Mouse (Mus musculus): Measurements from ENCODE around the gene Meis1. TPM values are rescaled to one million over a fixed set of nuclear protein-coding genes. Genes with fewer than 3 reads are reported as not detected.

Gene Meis1
- polyA plus RNA-seq, 1 experiment from 2014 or later, result 132 TPM

DNA sequence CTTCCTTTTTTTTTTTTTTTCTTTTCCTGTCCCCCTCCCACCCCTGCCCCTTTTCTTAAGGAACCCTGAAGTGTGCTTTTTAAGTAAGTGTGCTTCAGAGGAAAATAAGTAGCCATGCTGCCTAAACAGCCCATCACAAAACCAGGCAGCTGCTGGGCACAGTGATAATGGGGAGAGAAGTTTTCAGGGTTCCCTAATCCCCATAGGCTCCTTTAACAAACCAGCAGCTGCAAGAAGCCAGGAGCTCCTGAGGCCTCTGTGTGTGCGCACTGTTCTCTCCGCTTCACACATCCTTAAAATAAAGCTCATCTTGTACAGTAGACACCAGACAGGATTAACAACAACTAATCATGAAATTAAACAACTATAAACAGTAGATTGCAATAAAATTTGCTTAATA is 63.9 kb downstream of the Meis1 start:
- Histone ChIP-seq H3K9me3 (ENCODE audit: control insufficient read depth, low read length) (no peaks in the 10 kb centered on the region), H3K4me3 (ENCODE audit: low read depth, low read length) (no peak overlapping the region), H3K27ac (ENCODE audit: low read depth, low read length) (no peak overlapping the region), H3K4me1 (replicated peaks; ENCODE audit: control insufficient read depth, insufficient read depth, low read length) (no peaks in the 10 kb centered on the region), H3K36me3 (ENCODE audit: control insufficient read depth, insufficient read depth, low read length) (no peaks in the 10 kb centered on the region; the same call in 1 of the 2 replicates), H3K4me2 (replicated peaks; ENCODE audit: low read depth, low read length) (no peak overlapping the region), H3K27me3 (ENCODE audit: control insufficient read depth, insufficient read depth, low read length) (no peaks in the 10 kb centered on the region), H3K9ac (ENCODE audit: low read depth, low read length) (no peak overlapping the region)
- ATAC-seq (ENCODE audit: low FRiP score) (no peak), DNase-seq (ENCODE audit: low spot score) (no peak)
- 96% methylated on average over 2 of the region's 2 CpGs for WGBS

DNA sequence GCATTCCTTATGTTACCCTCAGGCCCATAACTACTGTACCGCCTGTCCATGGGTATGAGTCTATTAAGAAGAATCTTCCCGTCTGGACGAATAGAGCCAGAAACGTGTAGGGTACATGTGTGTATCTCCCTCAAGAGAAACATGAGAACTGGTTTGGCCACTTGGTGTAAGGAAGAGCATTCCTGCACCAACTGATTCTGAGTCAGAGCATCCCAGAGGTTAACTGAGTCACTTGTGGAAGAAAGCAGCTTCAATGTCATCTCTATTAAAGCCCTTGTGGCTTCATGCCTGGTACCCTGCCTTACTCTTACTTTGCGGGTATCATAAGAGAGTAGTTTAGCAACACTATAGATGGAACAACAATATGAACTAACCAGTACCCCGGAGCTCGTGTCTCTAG is 64.9 kb downstream of the Meis1 start:
- Histone ChIP-seq H3K4me3 (ENCODE audit: low read depth, low read length) (no peak overlapping the region), H3K27me3 (ENCODE audit: control insufficient read depth, insufficient read depth, low read length) (no peaks in the 10 kb centered on the region), H3K9ac (ENCODE audit: low read depth, low read length) (no peak overlapping the region), H3K4me1 (replicated peaks; ENCODE audit: control insufficient read depth, insufficient read depth, low read length) (no peaks in the 10 kb centered on the region), H3K27ac (ENCODE audit: low read depth, low read length) (no peak overlapping the region), H3K4me2 (replicated peaks; ENCODE audit: low read depth, low read length) (no peak overlapping the region), H3K9me3 (ENCODE audit: control insufficient read depth, low read length) (no peaks in the 10 kb centered on the region), H3K36me3 (ENCODE audit: control insufficient read depth, insufficient read depth, low read length) (no peaks in the 10 kb centered on the region)
- whole genome bisulfite sequencing, result 91% methylated on average over 7 of the region's 7 CpGs
- ATAC-seq (ENCODE audit: low FRiP score) (no peak), DNase-seq (ENCODE audit: low spot score) (no peak)

DNA sequence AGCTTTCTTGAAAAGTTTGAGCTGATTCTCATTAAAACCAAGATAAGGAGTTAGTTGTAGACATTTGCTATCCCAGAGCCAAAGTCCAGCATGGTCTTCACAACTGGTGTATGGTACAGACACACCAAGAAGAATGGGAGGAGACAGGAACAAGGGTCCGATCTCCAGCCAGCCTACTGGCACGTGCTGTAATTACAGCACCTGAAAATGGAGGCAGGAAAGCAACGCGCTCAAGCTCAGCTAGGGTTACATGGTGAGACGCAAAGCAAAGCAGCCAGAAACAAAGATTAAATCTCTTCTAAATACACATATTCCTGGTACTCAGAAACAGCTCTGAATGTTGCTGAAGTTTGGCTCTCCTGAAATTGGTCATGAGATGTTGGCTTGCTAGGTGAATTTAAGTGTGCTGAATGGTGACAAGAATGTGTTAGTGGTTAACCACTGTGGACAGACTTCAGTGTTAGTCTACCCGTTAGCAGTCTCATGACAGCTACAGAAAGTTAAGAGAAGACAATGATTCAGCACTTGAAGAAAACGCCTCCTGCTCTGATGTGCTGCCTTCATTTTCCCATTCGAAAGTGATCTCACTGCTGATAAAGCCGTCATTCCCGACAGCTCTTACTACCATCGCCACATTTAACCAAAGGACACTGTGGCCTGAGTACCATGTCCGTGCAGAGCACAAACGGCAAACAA is 70.0 kb downstream of the Meis1 start:
- WGBS, result 85% methylated on average over 13 of the region's 13 CpGs

DNA sequence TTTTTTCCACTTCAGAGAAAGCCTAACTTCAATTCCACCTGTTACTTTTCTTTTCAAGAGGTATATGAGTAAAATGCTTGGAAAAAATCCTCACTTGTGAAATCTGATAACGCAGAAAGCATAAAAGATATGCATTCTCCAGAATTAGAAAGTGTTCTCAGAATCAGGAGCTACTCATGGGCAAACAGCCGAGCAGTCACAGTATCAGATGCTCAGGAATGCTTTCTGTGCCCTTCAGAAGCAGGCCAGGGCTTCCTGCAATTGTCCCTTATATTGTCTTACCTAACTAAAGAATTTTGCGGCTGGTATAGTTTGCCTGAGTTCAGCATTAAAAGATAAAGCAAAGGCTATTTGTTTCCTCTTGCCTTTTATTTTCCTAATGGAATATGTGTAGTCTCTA is 71.4 kb downstream of the Meis1 start:
- DNase-seq (ENCODE audit: low spot score) (no peak), ATAC-seq (ENCODE audit: low FRiP score) (no peak)
- Histone ChIP-seq H3K27me3 (ENCODE audit: control insufficient read depth, insufficient read depth, low read length) (no peaks in the 10 kb centered on the region), H3K4me1 (replicated peaks; ENCODE audit: control insufficient read depth, insufficient read depth, low read length) (no peaks in the 10 kb centered on the region; the same call in 1 of the 2 replicates), H3K27ac (ENCODE audit: low read depth, low read length) (no peak overlapping the region), H3K9ac (ENCODE audit: low read depth, low read length) (no peak overlapping the region), H3K9me3 (ENCODE audit: control insufficient read depth, low read length) (no peaks in the 10 kb centered on the region), H3K4me3 (ENCODE audit: low read depth, low read length) (no peak overlapping the region), H3K36me3 (ENCODE audit: control insufficient read depth, insufficient read depth, low read length) (no peaks in the 10 kb centered on the region), H3K4me2 (replicated peaks; ENCODE audit: low read depth, low read length) (no peak overlapping the region)
- 75% methylated on average over 3 of the region's 3 CpGs for WGBS

More for the DNA sequence above, 70.0 kb downstream of the Meis1 start:
- Histone ChIP-seq H3K27ac (ENCODE audit: low read depth, low read length) (no peak overlapping the region), H3K4me1 (replicated peaks; ENCODE audit: control insufficient read depth, insufficient read depth, low read length) (no peaks in the 10 kb centered on the region; the same call in 1 of the 2 replicates), H3K4me2 (replicated peaks; ENCODE audit: low read depth, low read length) (no peak overlapping the region), H3K4me3 (ENCODE audit: low read depth, low read length) (no peak overlapping the region), H3K9ac (ENCODE audit: low read depth, low read length) (no peak overlapping the region), H3K36me3 (ENCODE audit: control insufficient read depth, insufficient read depth, low read length) (no peaks in the 10 kb centered on the region), H3K27me3 (ENCODE audit: control insufficient read depth, insufficient read depth, low read length) (no peaks in the 10 kb centered on the region), H3K9me3 (ENCODE audit: control insufficient read depth, low read length) (no peaks in the 10 kb centered on the region)
- ATAC-seq (ENCODE audit: low FRiP score) (no peak), DNase-seq (ENCODE audit: low spot score) (no peak)

DNA sequence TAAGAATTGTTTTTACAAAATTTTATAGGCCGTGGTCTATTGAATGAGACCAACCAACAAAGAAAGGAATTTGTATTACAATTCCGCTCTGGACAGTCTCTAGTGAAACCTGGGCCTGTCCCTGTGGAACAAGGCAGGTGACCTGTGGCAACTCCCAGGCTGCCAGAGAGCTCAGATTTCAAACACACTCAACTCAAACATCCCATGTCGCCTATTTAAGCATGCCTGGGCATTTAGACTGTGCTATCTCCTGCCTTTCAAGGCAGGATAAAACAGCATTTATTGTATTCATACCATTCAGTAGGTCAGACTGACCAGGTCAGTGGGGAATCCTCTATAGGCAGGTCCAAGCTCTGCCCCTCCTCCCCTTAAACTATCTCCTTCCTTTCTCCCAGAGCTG is 73.0 kb downstream of the Meis1 start:
- Histone ChIP-seq H3K4me3 (ENCODE audit: low read depth, low read length) (no peak overlapping the region), H3K4me2 (replicated peaks; ENCODE audit: low read depth, low read length) (no peak overlapping the region), H3K36me3 (ENCODE audit: control insufficient read depth, insufficient read depth, low read length) (no peaks in the 10 kb centered on the region), H3K9ac (ENCODE audit: low read depth, low read length) (no peak overlapping the region), H3K27ac (ENCODE audit: low read depth, low read length) (no peak overlapping the region; the same call in 1 of the 2 replicates), H3K4me1 (replicated peaks; ENCODE audit: control insufficient read depth, insufficient read depth, low read length) (no peaks in the 10 kb centered on the region; the same call in 1 of the 2 replicates), H3K27me3 (ENCODE audit: control insufficient read depth, insufficient read depth, low read length) (no peaks in the 10 kb centered on the region), H3K9me3 (ENCODE audit: control insufficient read depth, low read length) (no peaks in the 10 kb centered on the region)
- DNase-seq (ENCODE audit: low spot score) (no peak), ATAC-seq (ENCODE audit: low FRiP score) (no peak)
- 36% methylated on average over 3 of the region's 3 CpGs for WGBS

DNA sequence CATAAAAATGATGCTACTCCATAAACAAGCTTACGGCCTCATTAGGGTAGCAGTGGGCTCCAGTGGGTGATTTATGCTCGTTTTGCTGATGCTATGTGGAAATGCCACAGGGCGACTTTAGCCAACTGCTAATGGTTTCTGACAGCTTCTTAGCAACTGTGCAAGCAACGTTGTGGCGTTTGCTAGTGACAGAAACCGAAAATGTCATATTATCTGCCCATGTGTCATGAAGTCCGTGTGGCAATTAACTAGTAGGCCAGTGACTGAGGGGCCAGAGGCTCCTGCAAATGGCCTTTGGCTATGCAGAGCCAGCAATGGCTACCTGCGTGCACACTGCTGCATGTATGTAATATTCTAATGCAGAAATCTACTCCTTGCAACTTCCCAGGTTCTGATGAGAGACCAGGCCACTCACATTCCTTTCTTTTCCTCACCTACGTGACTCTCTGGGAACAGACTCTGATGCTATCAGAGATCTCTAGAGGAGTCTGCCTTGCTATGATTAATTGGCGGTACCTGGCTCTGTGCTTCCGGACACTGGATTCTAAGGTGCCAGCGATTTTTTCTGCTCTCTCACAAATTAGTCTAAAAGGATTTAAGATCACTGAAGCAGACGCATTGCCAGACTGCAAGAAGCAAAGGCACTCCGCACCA is 73.7 kb downstream of the Meis1 start:
- no peak overlapping the region for H3K27ac ChIP-seq (ENCODE audit: low read depth, low read length)
- no peak overlapping the region for H3K4me3 ChIP-seq (ENCODE audit: low read depth, low read length)
- no peak for ATAC-seq (ENCODE audit: low FRiP score)
- H3K27me3 ChIP-seq (ENCODE audit: control insufficient read depth, insufficient read depth, low read length), result no peaks in the 10 kb centered on the region
- H3K9me3 ChIP-seq (ENCODE audit: control insufficient read depth, low read length), result no peaks in the 10 kb centered on the region
- 68% methylated on average over 14 of the region's 14 CpGs for WGBS
- no peak for DNase-seq (ENCODE audit: low spot score)
- no peak overlapping the region for H3K9ac ChIP-seq (ENCODE audit: low read depth, low read length)
- H3K36me3 ChIP-seq (ENCODE audit: control insufficient read depth, insufficient read depth, low read length), result no peaks in the 10 kb centered on the region
- H3K4me2 ChIP-seq (replicated peaks; ENCODE audit: low read depth, low read length), result no peak overlapping the region
- H3K4me1 ChIP-seq (replicated peaks; ENCODE audit: control insufficient read depth, insufficient read depth, low read length), result no peaks in the 10 kb centered on the region; the same call in 1 of the 2 replicates

DNA sequence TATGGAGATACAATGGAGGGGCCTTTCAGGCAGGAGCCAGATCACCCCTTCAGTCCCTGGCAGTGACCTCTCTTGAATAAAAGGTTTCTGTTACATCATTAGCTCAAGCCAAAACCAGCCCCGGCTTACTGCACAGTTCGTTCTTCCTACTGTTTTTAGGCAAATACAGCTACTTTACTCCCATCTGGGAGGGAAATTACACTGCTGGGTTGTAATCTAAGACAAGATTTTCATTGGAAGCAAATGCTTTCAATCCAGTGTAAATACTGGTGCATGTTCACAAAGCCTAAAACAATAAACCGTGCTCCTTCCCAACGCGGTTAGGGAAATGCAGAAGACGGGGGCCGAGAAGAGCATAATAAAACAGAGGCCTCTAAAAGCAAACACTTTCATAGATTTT is 74.6 kb downstream of the Meis1 start:
- ATAC-seq (ENCODE audit: low FRiP score) (no peak), DNase-seq (ENCODE audit: low spot score) (no peak)
- no peaks in the 10 kb centered on the region for H3K36me3 ChIP-seq (ENCODE audit: control insufficient read depth, insufficient read depth, low read length)
- 55% methylated on average over 7 of the region's 7 CpGs for WGBS
- H3K4me3 ChIP-seq (ENCODE audit: low read depth, low read length), result no peak overlapping the region
- H3K27me3 ChIP-seq (ENCODE audit: control insufficient read depth, insufficient read depth, low read length), result no peaks in the 10 kb centered on the region
- H3K4me2 ChIP-seq (replicated peaks; ENCODE audit: low read depth, low read length), result no peak overlapping the region
- H3K9me3 ChIP-seq (ENCODE audit: control insufficient read depth, low read length), result no peaks in the 10 kb centered on the region
- H3K27ac ChIP-seq (ENCODE audit: low read depth, low read length), result no peak overlapping the region
- H3K9ac ChIP-seq (ENCODE audit: low read depth, low read length), result no peak overlapping the region
- H3K4me1 ChIP-seq (replicated peaks; ENCODE audit: control insufficient read depth, insufficient read depth, low read length), result no peaks in the 10 kb centered on the region; the same call in 1 of the 2 replicates

DNA sequence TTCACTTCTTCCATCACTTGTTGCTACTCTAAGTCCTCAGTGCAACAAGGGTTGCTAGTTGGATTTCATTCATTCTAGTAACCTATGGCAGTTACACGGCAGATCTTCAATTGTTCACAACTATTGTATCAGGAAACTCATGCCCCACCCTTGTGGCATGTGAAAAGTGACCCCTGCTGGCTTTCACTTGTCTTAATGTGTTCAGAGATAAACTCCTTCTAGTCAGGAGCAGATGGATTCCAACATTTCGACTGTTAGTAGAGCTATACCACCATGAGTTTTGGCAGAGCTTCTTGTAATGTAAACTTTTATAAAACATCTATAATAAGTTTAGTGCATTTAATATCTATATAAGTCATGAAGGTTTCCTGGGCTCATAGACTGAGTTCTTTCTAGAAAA is 75.8 kb downstream of the Meis1 start:
- 75% methylated on average over 2 of the region's 2 CpGs for WGBS
- Histone ChIP-seq H3K9me3 (ENCODE audit: control insufficient read depth, low read length) (no peaks in the 10 kb centered on the region), H3K9ac (ENCODE audit: low read depth, low read length) (no peak overlapping the region), H3K4me2 (replicated peaks; ENCODE audit: low read depth, low read length) (no peak overlapping the region), H3K4me1 (replicated peaks; ENCODE audit: control insufficient read depth, insufficient read depth, low read length) (no peaks in the 10 kb centered on the region; the same call in 1 of the 2 replicates), H3K36me3 (ENCODE audit: control insufficient read depth, insufficient read depth, low read length) (no peaks in the 10 kb centered on the region), H3K27ac (ENCODE audit: low read depth, low read length) (no peak overlapping the region), H3K27me3 (ENCODE audit: control insufficient read depth, insufficient read depth, low read length) (no peaks in the 10 kb centered on the region), H3K4me3 (ENCODE audit: low read depth, low read length) (no peak overlapping the region)
- ATAC-seq (ENCODE audit: low FRiP score) (no peak), DNase-seq (ENCODE audit: low spot score) (no peak)

DNA sequence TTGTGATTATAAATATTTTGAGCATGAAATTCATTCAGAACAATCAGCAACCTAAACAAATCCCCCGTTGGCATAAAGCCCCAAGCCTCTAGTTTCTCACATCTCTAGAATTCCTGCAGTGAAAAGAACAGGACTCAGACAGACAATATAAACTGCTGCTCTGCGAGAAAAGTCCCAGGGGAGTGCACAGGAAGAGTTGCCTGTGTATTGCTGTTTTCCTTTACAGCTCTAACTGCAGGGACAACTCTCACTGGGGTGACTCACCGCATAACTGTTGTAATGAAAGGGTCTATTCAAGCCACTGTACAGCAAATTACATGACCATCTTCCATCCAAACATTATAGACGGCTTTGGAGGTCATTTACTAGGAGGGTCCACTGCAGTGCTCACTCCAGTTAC is 77.9 kb downstream of the Meis1 start:
- no peak for DNase-seq (ENCODE audit: low spot score)
- H3K9ac ChIP-seq (ENCODE audit: low read depth, low read length), result no peak overlapping the region
- H3K27ac ChIP-seq (ENCODE audit: low read depth, low read length), result no peak overlapping the region
- WGBS, result 41% methylated on average over 4 of the region's 4 CpGs
- no peak overlapping the region for H3K4me2 ChIP-seq (replicated peaks; ENCODE audit: low read depth, low read length)
- no peaks in the 10 kb centered on the region for H3K4me1 ChIP-seq (replicated peaks; ENCODE audit: control insufficient read depth, insufficient read depth, low read length)
- no peaks in the 10 kb centered on the region for H3K36me3 ChIP-seq (ENCODE audit: control insufficient read depth, insufficient read depth, low read length)
- no peaks in the 10 kb centered on the region for H3K9me3 ChIP-seq (ENCODE audit: control insufficient read depth, low read length)
- no peak for ATAC-seq (ENCODE audit: low FRiP score)
- H3K4me3 ChIP-seq (ENCODE audit: low read depth, low read length), result no peak overlapping the region
- no peaks in the 10 kb centered on the region for H3K27me3 ChIP-seq (ENCODE audit: control insufficient read depth, insufficient read depth, low read length)

Measured in hindbrain, embryonic 11.5 days (tissue).